In the genomic region with DNA sequence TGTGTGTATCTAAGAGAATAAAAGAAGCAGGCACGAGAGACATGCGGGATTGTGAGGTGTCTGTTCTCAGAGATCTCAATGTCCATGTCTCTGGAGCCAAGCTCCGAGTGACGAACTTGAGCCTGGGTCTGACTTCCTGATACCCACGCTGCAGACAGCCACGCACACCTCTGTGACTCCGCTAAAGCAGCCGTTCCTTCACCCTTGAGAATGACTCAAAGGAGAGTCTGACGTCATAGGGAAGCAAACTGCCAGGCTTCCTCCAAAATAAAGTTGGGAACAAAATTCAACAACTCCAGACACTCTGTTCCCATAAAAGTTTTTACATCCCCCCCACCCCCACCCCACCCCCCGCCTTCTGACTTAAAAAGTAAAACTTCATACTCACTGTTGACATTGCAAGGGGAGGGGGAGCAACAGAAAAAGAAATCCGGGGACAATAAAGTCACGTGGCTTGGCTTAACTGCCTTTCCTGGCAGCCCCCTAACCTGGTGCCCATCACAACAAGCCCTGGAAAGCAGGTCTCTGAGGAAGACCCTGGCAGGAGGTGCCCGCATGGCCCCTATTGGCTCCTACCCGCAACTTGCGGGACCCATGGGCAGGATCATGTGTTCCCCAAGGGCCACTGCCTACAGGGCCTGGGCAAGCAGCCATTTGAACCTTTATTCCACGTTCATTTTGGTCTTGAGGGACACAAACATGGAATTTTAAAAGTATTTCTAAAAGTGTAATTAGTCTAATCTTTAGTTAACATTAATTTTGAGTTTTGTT, we compare ENCODE assay signal across 10 mouse cellular contexts. TPM values are rescaled to one million over a fixed set of nuclear protein-coding genes. Genes with fewer than 3 reads are reported as not detected.
DNase-seq lines count a peak whose midpoint lies in the region; ATAC-seq and TF ChIP-seq lines count a peak whose summit lies in the region.
"Had no signal": no experiment of that assay in that cellular context is flagged by ENCODE, and none has a peak within 500 bp of the region (broad histone marks: within the 10 kb centered on the region; RNA-seq: fewer than 3 reads in every experiment).

No protein-coding gene starts in this region.

- peak overlapping the region; percentile 6 for H3K4me2 ChIP-seq in heart, embryonic 13.5 days
- 0 out of 2 replicates have a peak overlapping the region, but pooled peaks have one; percentile 9 for H3K4me2 ChIP-seq in limb, embryonic 14.5 days (replicated peaks; ENCODE audit: low read depth, low read length, severe bottlenecking)

- no peaks in the 10 kb centered on the region for H3K27me3 ChIP-seq in heart, adult 2 months (ENCODE audit: control insufficient read depth, insufficient read depth, low read length)
- H3K27me3 ChIP-seq in heart, embryonic 13.5 days (replicated peaks): no peaks in the 10 kb centered on the region
- no peaks in the 10 kb centered on the region for H3K27me3 ChIP-seq in limb, embryonic 14.5 days (ENCODE audit: control insufficient read depth, insufficient read depth, low read length)
- H3K27me3 ChIP-seq in midbrain, embryonic 10.5 days (ENCODE audit: low read depth, poor library complexity, severe bottlenecking): no peaks in the 10 kb centered on the region

- no peak for TF ChIP-seq EP300 in heart, adult 2 months (IDR thresholded peaks at IDR 0.05; ENCODE audit: insufficient read depth, low read depth, low read length)

- WGBS in heart, adult 2 months: 24% methylated on average over 16 of the region's 16 CpGs
- WGBS in heart, embryonic 13.5 days: 50% methylated on average over 16 of the region's 16 CpGs
- 53% methylated on average over 16 of the region's 16 CpGs for WGBS in limb, embryonic 14.5 days
- WGBS in midbrain, embryonic 10.5 days: 87% methylated on average over 16 of the region's 16 CpGs

- H3K9ac ChIP-seq in heart, adult 2 months (ENCODE audit: low read depth, low read length): no peak overlapping the region
- H3K9ac ChIP-seq in heart, embryonic 13.5 days: no peak overlapping the region
- no peak overlapping the region for H3K9ac ChIP-seq in limb, embryonic 14.5 days (ENCODE audit: low read depth, low read length, severe bottlenecking)

- peaks cover 11% of the 10 kb centered on the region for H3K79me2 ChIP-seq in heart, adult 2 months (replicated peaks; ENCODE audit: control insufficient read depth, insufficient read depth, low read length)

- intact Hi-C loops in heart, adult 2 months (cut with DNase I): no loop called here
- intact Hi-C loops in heart, postnatal 25 days (cut with DNase I): loop anchor here (10.0 kb wide), 1 partner anchor 66 kb away; no protein-coding TSS in a partner anchor

- H3K36me3 ChIP-seq in heart, adult 2 months (ENCODE audit: control insufficient read depth, insufficient read depth, low read length): peaks cover 20% of the 10 kb centered on the region
- peaks cover 30% of the 10 kb centered on the region for H3K36me3 ChIP-seq in heart, embryonic 13.5 days
- H3K36me3 ChIP-seq in limb, embryonic 14.5 days (ENCODE audit: control insufficient read depth, insufficient read depth, low read length): no peaks in the 10 kb centered on the region
- no peaks in the 10 kb centered on the region for H3K36me3 ChIP-seq in midbrain, embryonic 10.5 days

- TF ChIP-seq POLR2A in heart, adult 2 months (IDR thresholded peaks at IDR 0.05; ENCODE audit: insufficient read depth, low read depth, low read length): no peak
- no peak for TF ChIP-seq POLR2A in limb, embryonic 14.5 days (IDR thresholded peaks at IDR 0.05; ENCODE audit: borderline replicate concordance, extremely low read depth, insufficient read depth, insufficient read length)

- no peak overlapping the region for H3K4me3 ChIP-seq in heart, adult 2 months
- H3K4me3 ChIP-seq in brown adipose tissue, adult 24 weeks (ENCODE audit: insufficient read depth, low read depth, low read length): peak overlapping the region; percentile 30; the same call in 1 of the 2 replicates
- no peak overlapping the region for H3K4me3 ChIP-seq in heart, embryonic 13.5 days
- H3K4me3 ChIP-seq in limb, embryonic 14.5 days (replicated peaks; ENCODE audit: low read length): no peak overlapping the region
- H3K4me3 ChIP-seq in midbrain, embryonic 10.5 days: no peak overlapping the region

- no peaks in the 10 kb centered on the region for H3K9me3 ChIP-seq in heart, embryonic 13.5 days
- no peaks in the 10 kb centered on the region for H3K9me3 ChIP-seq in limb, embryonic 14.5 days (ENCODE audit: control insufficient read depth, low read length)
- H3K9me3 ChIP-seq in midbrain, embryonic 10.5 days (replicated peaks): no peaks in the 10 kb centered on the region

- ATAC-seq in heart, embryonic 13.5 days (ENCODE audit: extremely low read depth, insufficient number of reproducible peaks, low FRiP score, low TSS enrichment): peak; percentile 33; the same call in 1 of the 2 replicates
- peak; percentile 71; the same call in 1 of the 2 replicates for ATAC-seq in limb, embryonic 14.5 days (ENCODE audit: low FRiP score, low read depth)

- TF ChIP-seq CTCF in heart, adult 2 months (IDR thresholded peaks at IDR 0.05): no peak

- H3K4me1 ChIP-seq in heart, adult 2 months (ENCODE audit: control insufficient read depth, insufficient read depth, low read length): peaks cover 21% of the 10 kb centered on the region
- H3K4me1 ChIP-seq in brown adipose tissue, adult 24 weeks (ENCODE audit: control insufficient read depth, insufficient read depth, insufficient read length, low read length): peaks cover 24% of the 10 kb centered on the region
- peaks cover 81% of the 10 kb centered on the region for H3K4me1 ChIP-seq in heart, embryonic 13.5 days
- peaks cover 24% of the 10 kb centered on the region for H3K4me1 ChIP-seq in limb, embryonic 14.5 days (ENCODE audit: control insufficient read depth, insufficient read depth, low read length)
- peaks cover 15% of the 10 kb centered on the region for H3K4me1 ChIP-seq in midbrain, embryonic 10.5 days

- DNase-seq in heart, adult 2 months: peak in 1 of 2 experiments; percentile 30
- no peak for DNase-seq in heart, postnatal 25 days (ENCODE audit: low spot score)
- no peak for DNase-seq in limb, embryonic 14.5 days (ENCODE audit: low spot score)
- no peak for DNase-seq in cerebellum, adult 18-20 months
- DNase-seq in midbrain, embryonic 10.5 days (ENCODE audit: low spot score): no peak
- DNase-seq: kidney, adult 11 months; kidney, postnatal 4 days; thymus, postnatal 14 days had no signal

- H3K27ac ChIP-seq in heart, adult 2 months: peak overlapping the region; percentile 57
- no peak overlapping the region for H3K27ac ChIP-seq in brown adipose tissue, adult 24 weeks (replicated peaks; ENCODE audit: low read depth, low read length)
- H3K27ac ChIP-seq in heart, embryonic 13.5 days (replicated peaks): peak overlapping the region; percentile 46
- peak overlapping the region; percentile 30; the same call in 1 of the 2 replicates for H3K27ac ChIP-seq in limb, embryonic 14.5 days (replicated peaks; ENCODE audit: low read depth, low read length)
- no peak overlapping the region for H3K27ac ChIP-seq in midbrain, embryonic 10.5 days (replicated peaks)

RNA-seq across cellular contexts. Expression of a gene that starts 12.5 kb away (rescaled TPM):
- total RNA-seq in heart, adult 2 months (2021): 10 to 100 TPM; 38.2 to 41.2 TPM
- polyA plus RNA-seq in heart, adult 2 months (2012; rRNA removed): 14.1 and 20.1 TPM in 2 replicates
- total RNA-seq in heart, postnatal 25 days (2021): 10 to 100 TPM; 34.8 to 48.2 TPM
- 7.5 and 9.7 TPM in 2 replicates for polyA plus RNA-seq in brown adipose tissue, adult 24 weeks (2012; ENCODE audit: insufficient read depth, insufficient read length, missing spikeins)
- 26.2 and 27.9 TPM in 2 replicates for polyA plus RNA-seq in heart, embryonic 13.5 days (2015; fragmentation: Nextera tagmentation; extraction: Ambion mirVana)
- 15.0 and 15.3 TPM in 2 replicates for polyA plus RNA-seq in limb, embryonic 14.5 days (2012; rRNA removed)
- 18.1 and 20.3 TPM in 2 replicates for polyA plus RNA-seq in limb, embryonic 14.5 days (2014; fragmentation: Nextera tagmentation; extraction: Ambion mirVana)
- polyA plus RNA-seq in midbrain, embryonic 10.5 days (2016; fragmentation: Nextera tagmentation; extraction: Ambion mirVana): 7.3 and 8.7 TPM in 2 replicates

RNA-seq across cellular contexts. Expression of a gene that starts 41.5 kb away (rescaled TPM):
- total RNA-seq in heart, adult 2 months (2021): 10 to 100 TPM in 1 of 2 experiments, 1 to 10 TPM in 1; 8.1 to 13.2 TPM
- 6.4 and 9.6 TPM in 2 replicates for polyA plus RNA-seq in heart, adult 2 months (2012; rRNA removed)
- 10 to 100 TPM in 1 of 2 experiments, 1 to 10 TPM in 1; 9.2 to 11.0 TPM for total RNA-seq in heart, postnatal 25 days (2021)
- 2.4 and 3.5 TPM in 2 replicates for polyA plus RNA-seq in brown adipose tissue, adult 24 weeks (2012; ENCODE audit: insufficient read depth, insufficient read length, missing spikeins)
- 26.9 and 27.3 TPM in 2 replicates for polyA plus RNA-seq in heart, embryonic 13.5 days (2015; fragmentation: Nextera tagmentation; extraction: Ambion mirVana)
- 17.7 and 18.7 TPM in 2 replicates for polyA plus RNA-seq in limb, embryonic 14.5 days (2012; rRNA removed)
- polyA plus RNA-seq in limb, embryonic 14.5 days (2014; fragmentation: Nextera tagmentation; extraction: Ambion mirVana): 30.9 and 34.3 TPM in 2 replicates
- 20.8 and 25.7 TPM in 2 replicates for polyA plus RNA-seq in midbrain, embryonic 10.5 days (2016; fragmentation: Nextera tagmentation; extraction: Ambion mirVana)

Comparison
In these comparisons a context has a peak if more than half of its experiments do, and no peak if none do; other contexts are left out.
1. H3K27ac ChIP-seq: peak in heart, adult 2 months (single experiment), heart, embryonic 13.5 days (single experiment) and limb, embryonic 14.5 days (single experiment); none in brown adipose tissue, adult 24 weeks (single experiment) and midbrain, embryonic 10.5 days (single experiment).